Mouse (Mus musculus): ENCODE measurements at regions not wholly inside any gene's neighbourhood (a gene's known extent, or its start where the extent isn't known, plus 50 kb on each side); places are given as distances from the start of the nearest gene placed in this dataset.

- WGBS = 86% methylated on average over 6 of the region's 6 CpGs
- Histone ChIP-seq H3K9me3 (ENCODE audit: control insufficient read depth, low read length) (no peaks in the 10 kb centered on the region), H3K4me1 (replicated peaks; ENCODE audit: control insufficient read depth, insufficient read depth, low read length) (no peaks in the 10 kb centered on the region), H3K4me3 (ENCODE audit: low read depth, low read length) (no peak overlapping the region), H3K36me3 (ENCODE audit: control insufficient read depth, insufficient read depth, low read length) (no peaks in the 10 kb centered on the region), H3K9ac (ENCODE audit: low read depth, low read length) (no peak overlapping the region), H3K4me2 (replicated peaks; ENCODE audit: low read depth, low read length) (no peak overlapping the region), H3K27ac (ENCODE audit: low read depth, low read length) (no peak overlapping the region), H3K27me3 (ENCODE audit: control insufficient read depth, insufficient read depth, low read length) (no peaks in the 10 kb centered on the region)
- no peak for DNase-seq (ENCODE audit: low spot score)
- no peak for ATAC-seq (ENCODE audit: low FRiP score)
Measured at GRCm38 (mm10) chr19:30380515-30381206, 147.9 kb downstream of the Mbl2 start.

GRCm38 (mm10) chr19:30393791-30394190, 155.7 kb downstream of the Dkk1 start:
- DNase-seq (ENCODE audit: low spot score) (no peak), ATAC-seq (ENCODE audit: low FRiP score) (no peak)
- H3K27me3 ChIP-seq (ENCODE audit: control insufficient read depth, insufficient read depth, low read length) = no peaks in the 10 kb centered on the region
- no peak overlapping the region for H3K4me2 ChIP-seq (replicated peaks; ENCODE audit: low read depth, low read length)
- no peaks in the 10 kb centered on the region for H3K36me3 ChIP-seq (ENCODE audit: control insufficient read depth, insufficient read depth, low read length)
- H3K27ac ChIP-seq (ENCODE audit: low read depth, low read length) = no peak overlapping the region
- H3K9ac ChIP-seq (ENCODE audit: low read depth, low read length) = no peak overlapping the region
- H3K9me3 ChIP-seq (ENCODE audit: control insufficient read depth, low read length) = no peaks in the 10 kb centered on the region
- H3K4me3 ChIP-seq (ENCODE audit: low read depth, low read length) = no peak overlapping the region
- WGBS = 64% methylated on average over 5 of the region's 5 CpGs
- H3K4me1 ChIP-seq (replicated peaks; ENCODE audit: control insufficient read depth, insufficient read depth, low read length) = no peaks in the 10 kb centered on the region

GRCm38 (mm10) chr19:30406943-30407342, 142.5 kb downstream of the Dkk1 start:
- Histone ChIP-seq H3K4me3 (ENCODE audit: low read depth, low read length) (no peak overlapping the region), H3K36me3 (ENCODE audit: control insufficient read depth, insufficient read depth, low read length) (no peaks in the 10 kb centered on the region), H3K27ac (ENCODE audit: low read depth, low read length) (no peak overlapping the region), H3K4me2 (replicated peaks; ENCODE audit: low read depth, low read length) (no peak overlapping the region), H3K27me3 (ENCODE audit: control insufficient read depth, insufficient read depth, low read length) (no peaks in the 10 kb centered on the region), H3K4me1 (replicated peaks; ENCODE audit: control insufficient read depth, insufficient read depth, low read length) (no peaks in the 10 kb centered on the region), H3K9ac (ENCODE audit: low read depth, low read length) (no peak overlapping the region), H3K9me3 (ENCODE audit: control insufficient read depth, low read length) (no peaks in the 10 kb centered on the region)
- no peak for DNase-seq (ENCODE audit: low spot score)
- ATAC-seq (ENCODE audit: low FRiP score) = no peak
- 80% methylated on average over 6 of the region's 6 CpGs for WGBS

GRCm38 (mm10) chr19:30419556-30420280, 129.7 kb downstream of the Dkk1 start:
- WGBS = 16% methylated on average over 10 of the region's 10 CpGs
- Histone ChIP-seq H3K4me3 (ENCODE audit: low read depth, low read length) (no peak overlapping the region), H3K9ac (ENCODE audit: low read depth, low read length) (no peak overlapping the region), H3K27me3 (ENCODE audit: control insufficient read depth, insufficient read depth, low read length) (no peaks in the 10 kb centered on the region), H3K36me3 (ENCODE audit: control insufficient read depth, insufficient read depth, low read length) (no peaks in the 10 kb centered on the region), H3K4me2 (replicated peaks; ENCODE audit: low read depth, low read length) (0 out of 2 replicates have a peak overlapping the region, but pooled peaks have one; percentile 6), H3K4me1 (replicated peaks; ENCODE audit: control insufficient read depth, insufficient read depth, low read length) (no peaks in the 10 kb centered on the region), H3K27ac (ENCODE audit: low read depth, low read length) (no peak overlapping the region), H3K9me3 (ENCODE audit: control insufficient read depth, low read length) (no peaks in the 10 kb centered on the region)
- DNase-seq (ENCODE audit: low spot score) (peak; percentile 82), ATAC-seq (ENCODE audit: low FRiP score) (peak; percentile 97)

- no peaks in the 10 kb centered on the region for H3K4me1 ChIP-seq (replicated peaks; ENCODE audit: control insufficient read depth, insufficient read depth, low read length)
- H3K9me3 ChIP-seq (ENCODE audit: control insufficient read depth, low read length) = no peaks in the 10 kb centered on the region
- H3K27me3 ChIP-seq (ENCODE audit: control insufficient read depth, insufficient read depth, low read length) = no peaks in the 10 kb centered on the region
- no peak overlapping the region for H3K27ac ChIP-seq (ENCODE audit: low read depth, low read length)
- DNase-seq (ENCODE audit: low spot score) = no peak
- H3K36me3 ChIP-seq (ENCODE audit: control insufficient read depth, insufficient read depth, low read length) = no peaks in the 10 kb centered on the region
- WGBS = 87% methylated on average over 2 of the region's 2 CpGs
- H3K9ac ChIP-seq (ENCODE audit: low read depth, low read length) = no peak overlapping the region
- ATAC-seq (ENCODE audit: low FRiP score) = no peak
- no peak overlapping the region for H3K4me3 ChIP-seq (ENCODE audit: low read depth, low read length)
- no peak overlapping the region for H3K4me2 ChIP-seq (replicated peaks; ENCODE audit: low read depth, low read length)
Measured at GRCm38 (mm10) chr19:30425627-30426026, 123.8 kb downstream of the Dkk1 start.

- no peaks in the 10 kb centered on the region for H3K36me3 ChIP-seq (ENCODE audit: control insufficient read depth, insufficient read depth, low read length)
- H3K4me3 ChIP-seq (ENCODE audit: low read depth, low read length) = no peak overlapping the region
- H3K9ac ChIP-seq (ENCODE audit: low read depth, low read length) = no peak overlapping the region
- H3K4me2 ChIP-seq (replicated peaks; ENCODE audit: low read depth, low read length) = no peak overlapping the region
- no peaks in the 10 kb centered on the region for H3K27me3 ChIP-seq (ENCODE audit: control insufficient read depth, insufficient read depth, low read length)
- H3K4me1 ChIP-seq (replicated peaks; ENCODE audit: control insufficient read depth, insufficient read depth, low read length) = no peaks in the 10 kb centered on the region
- WGBS = 2% methylated on average over 2 of the region's 2 CpGs
- no peak overlapping the region for H3K27ac ChIP-seq (ENCODE audit: low read depth, low read length)
- no peak for ATAC-seq (ENCODE audit: low FRiP score)
- DNase-seq (ENCODE audit: low spot score) = peak; percentile 40
- H3K9me3 ChIP-seq (ENCODE audit: control insufficient read depth, low read length) = no peaks in the 10 kb centered on the region
Measured at GRCm38 (mm10) chr19:30427484-30427883, 122.0 kb downstream of the Dkk1 start.

GRCm38 (mm10) chr19:30433141-30433540, 116.3 kb downstream of the Dkk1 start:
- ATAC-seq (ENCODE audit: low FRiP score) (no peak), DNase-seq (ENCODE audit: low spot score) (no peak)
- Histone ChIP-seq H3K9ac (ENCODE audit: low read depth, low read length) (no peak overlapping the region), H3K9me3 (ENCODE audit: control insufficient read depth, low read length) (no peaks in the 10 kb centered on the region), H3K36me3 (ENCODE audit: control insufficient read depth, insufficient read depth, low read length) (no peaks in the 10 kb centered on the region), H3K27me3 (ENCODE audit: control insufficient read depth, insufficient read depth, low read length) (no peaks in the 10 kb centered on the region), H3K4me1 (replicated peaks; ENCODE audit: control insufficient read depth, insufficient read depth, low read length) (no peaks in the 10 kb centered on the region), H3K27ac (ENCODE audit: low read depth, low read length) (no peak overlapping the region), H3K4me3 (ENCODE audit: low read depth, low read length) (no peak overlapping the region), H3K4me2 (replicated peaks; ENCODE audit: low read depth, low read length) (no peak overlapping the region)
- WGBS = 93% methylated on average over 1 of the region's 1 CpGs

GRCm38 (mm10) chr19:30435054-30435738, 114.3 kb downstream of the Dkk1 start:
- DNase-seq (ENCODE audit: low spot score) = no peak
- no peaks in the 10 kb centered on the region for H3K27me3 ChIP-seq (ENCODE audit: control insufficient read depth, insufficient read depth, low read length)
- no peak overlapping the region for H3K9ac ChIP-seq (ENCODE audit: low read depth, low read length)
- no peaks in the 10 kb centered on the region for H3K4me1 ChIP-seq (replicated peaks; ENCODE audit: control insufficient read depth, insufficient read depth, low read length)
- no peak for ATAC-seq (ENCODE audit: low FRiP score)
- H3K4me3 ChIP-seq (ENCODE audit: low read depth, low read length) = no peak overlapping the region
- no peak overlapping the region for H3K4me2 ChIP-seq (replicated peaks; ENCODE audit: low read depth, low read length)
- H3K27ac ChIP-seq (ENCODE audit: low read depth, low read length) = no peak overlapping the region
- 73% methylated on average over 12 of the region's 12 CpGs for WGBS
- H3K9me3 ChIP-seq (ENCODE audit: control insufficient read depth, low read length) = no peaks in the 10 kb centered on the region
- no peaks in the 10 kb centered on the region for H3K36me3 ChIP-seq (ENCODE audit: control insufficient read depth, insufficient read depth, low read length)
